Mouse (Mus musculus): ENCODE results near the gene Elovl2.

GRCm38 (mm10) chr13:41267827-41268408 is 47.7 kb upstream of the Elovl2 start:
- TF ChIP-seq GATA1 (IDR thresholded peaks at IDR 0.05; ENCODE audit: low read length): no peak
- no peak for TF ChIP-seq TAL1 (IDR thresholded peaks at IDR 0.05; ENCODE audit: low read length)

Data from erythroblast, embryonic 14.5 days (primary cell).